8 mouse cellular contexts compared by ENCODE assay signal in the genomic region with DNA sequence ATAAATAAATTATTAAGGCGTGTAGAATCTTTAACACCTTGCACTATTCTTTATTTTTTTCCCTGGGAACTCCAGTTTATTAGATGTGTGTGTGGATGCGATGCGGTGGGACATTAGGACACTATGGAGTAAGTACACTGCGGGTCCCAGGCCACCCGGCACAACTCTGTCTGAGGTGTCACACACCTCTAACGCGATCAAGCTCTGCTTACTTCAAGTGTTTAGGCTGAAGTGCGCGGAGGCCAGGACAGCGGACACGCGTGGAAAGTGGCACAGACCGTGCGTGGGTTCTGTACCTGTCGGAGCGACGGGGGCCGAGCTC. TPM values are rescaled to one million over a fixed set of nuclear protein-coding genes. Genes with fewer than 3 reads are reported as not detected.
DNase-seq lines count a peak whose midpoint lies in the region; ATAC-seq and TF ChIP-seq lines count a peak whose summit lies in the region.

No protein-coding gene starts in this region.

- ATAC-seq in heart, embryonic 12.5 days (ENCODE audit: insufficient number of reproducible peaks, low FRiP score): peak; percentile 67; the same call in 1 of the 2 replicates
- ATAC-seq in heart, postnatal 0 days (ENCODE audit: insufficient read depth, low read depth): no peak; the same call in 1 of the 2 replicates
- ATAC-seq in megakaryocyte progenitor cell, adult 5-6 weeks (replicated peaks; ENCODE audit: poor library complexity): peak; percentile 18

- no peaks in the 10 kb centered on the region for H3K9me3 ChIP-seq in heart, embryonic 12.5 days (replicated peaks)
- H3K9me3 ChIP-seq in ES-E14 (ENCODE audit: control insufficient read depth, insufficient read depth, low read depth, low read length): no peaks in the 10 kb centered on the region
- 0 out of 2 replicates have a peak, but pooled peaks cover 4% of the 10 kb centered on the region for H3K9me3 ChIP-seq in heart, postnatal 0 days (replicated peaks; ENCODE audit: control insufficient read depth, low read length)

- in situ Hi-C loops in ES-E14 (cut with MboI; ENCODE audit: low sequenced_read_pairs in 2 of 2, unreplicated experiment in 2 of 2): no loop called here

- 1% methylated on average over 18 of the region's 18 CpGs for WGBS in heart, embryonic 12.5 days
- WGBS in heart, postnatal 0 days: 3% methylated on average over 18 of the region's 18 CpGs

- no peaks in the 10 kb centered on the region for H3K27me3 ChIP-seq in heart, embryonic 12.5 days (replicated peaks)
- no peaks in the 10 kb centered on the region for H3K27me3 ChIP-seq in heart, postnatal 0 days (ENCODE audit: control insufficient read depth, insufficient read depth, low read length)

- peak overlapping the region; percentile 79 for H3K9ac ChIP-seq in heart, embryonic 12.5 days
- H3K9ac ChIP-seq in ES-E14 (ENCODE audit: insufficient read depth, low read depth, low read length, poor library complexity, severe bottlenecking): peak overlapping the region; percentile 95
- peak overlapping the region; percentile 86 for H3K9ac ChIP-seq in heart, postnatal 0 days (replicated peaks; ENCODE audit: low read depth, low read length)

- DNase-seq in heart, postnatal 25 days (ENCODE audit: low spot score): no peak
- no peak for DNase-seq in ES-E14 (ENCODE audit: low read depth, low spot score)
- DNase-seq in heart, postnatal 0 days (ENCODE audit: low spot score): no peak
- no peak for DNase-seq in right cerebral cortex, postnatal 10 days (ENCODE audit: low spot score in 2 of 2)
- no peak for DNase-seq in cerebellum, adult 11-12 months
- no peak for DNase-seq in retina, embryonic 14.5 days (ENCODE audit: low spot score)

- no peak for TF ChIP-seq CTCF in heart, postnatal 0 days (IDR thresholded peaks at IDR 0.05; ENCODE audit: low read depth)

- peak overlapping the region; percentile 68 for H3K4me3 ChIP-seq in heart, embryonic 12.5 days
- peak overlapping the region; percentile 96 to 97 for H3K4me3 ChIP-seq in ES-E14 (ENCODE audit: insufficient read depth in 1 of 2, low read depth in 1 of 2, low read length in 2 of 2, poor library complexity in 1 of 2, severe bottlenecking in 1 of 2)
- H3K4me3 ChIP-seq in heart, postnatal 0 days (ENCODE audit: low read depth, low read length): peak overlapping the region; percentile 86

- H3K4me2 ChIP-seq in heart, embryonic 12.5 days: peak overlapping the region; percentile 78
- H3K4me2 ChIP-seq in heart, postnatal 0 days (ENCODE audit: low read depth, low read length): peak overlapping the region; percentile 60

- peak overlapping the region; percentile 80 for H3K27ac ChIP-seq in heart, embryonic 12.5 days (ENCODE audit: poor library complexity, severe bottlenecking)
- no peak overlapping the region for H3K27ac ChIP-seq in ES-E14 (ENCODE audit: insufficient read depth, low read depth, low read length, poor library complexity, severe bottlenecking)
- peak overlapping the region; percentile 87 for H3K27ac ChIP-seq in heart, postnatal 0 days (ENCODE audit: low read depth)

- no peaks in the 10 kb centered on the region for H3K36me3 ChIP-seq in heart, embryonic 12.5 days
- H3K36me3 ChIP-seq in ES-E14 (ENCODE audit: control insufficient read depth, insufficient read depth, low read length, poor library complexity, severe bottlenecking): no peaks in the 10 kb centered on the region
- H3K36me3 ChIP-seq in heart, postnatal 0 days (replicated peaks; ENCODE audit: control insufficient read depth, insufficient read depth, low read length): no peaks in the 10 kb centered on the region

- H3K4me1 ChIP-seq in heart, embryonic 12.5 days (replicated peaks): peaks cover 19% of the 10 kb centered on the region
- 0 out of 4 replicates have a peak, but pooled peaks cover 0 to 1% of the 10 kb centered on the region in 2 experiments for H3K4me1 ChIP-seq in ES-E14 (ENCODE audit: control insufficient read depth in 2 of 2, insufficient read depth in 2 of 2, low read length in 2 of 2, poor library complexity in 1 of 2)
- H3K4me1 ChIP-seq in heart, postnatal 0 days (ENCODE audit: control insufficient read depth, insufficient read depth): peaks cover 9% of the 10 kb centered on the region; the same call in 1 of the 2 replicates

- intact Hi-C loops in heart, postnatal 25 days (cut with DNase I): loop anchor here (5.0 kb wide), 1 partner anchor 142 kb away; no protein-coding TSS in a partner anchor

- no peak for TF ChIP-seq EP300 in heart, postnatal 0 days (IDR thresholded peaks at IDR 0.05; ENCODE audit: low read depth)

TF ChIP-seq in ES-E14, 5 proteins besides CTCF, POLR2A, EP300 and RAD21:
- TF ChIP-seq HCFC1 (IDR thresholded peaks at IDR 0.05; ENCODE audit: borderline replicate concordance, insufficient read depth, low read length): no peak
- no peak for TF ChIP-seq MAFK (IDR thresholded peaks at IDR 0.05; ENCODE audit: insufficient read depth, low read depth, low read length)
- TF ChIP-seq ZC3H11A (IDR thresholded peaks at IDR 0.05; ENCODE audit: borderline replicate concordance, low read depth, low read length): no peak
TF ChIP-seq in ES-E14: peak in this region for 0.

RNA-seq across cellular contexts. Expression of a gene that starts 0.4 kb away (rescaled TPM):
- polyA plus RNA-seq in heart, embryonic 12.5 days (2016; fragmentation: Nextera tagmentation; extraction: Ambion mirVana): 30.1 and 30.2 TPM in 2 replicates
- 1 to 10 TPM; 7.1 to 7.5 TPM for total RNA-seq in heart, postnatal 25 days (2021)
- total RNA-seq in ES-E14 (2012; rRNA removed): 14.6 and 14.9 TPM in 2 replicates
- total RNA-seq in heart, postnatal 0 days (2014; rRNA removed; ENCODE audit: low replicate concordance): 14.7 and 16.3 TPM in 2 replicates
- polyA plus RNA-seq in heart, postnatal 0 days (2015; fragmentation: Nextera tagmentation; extraction: Ambion mirVana): 11.3 TPM in 2 replicates
- 8.1 and 9.2 TPM in 2 replicates for total RNA-seq in megakaryocyte progenitor cell, adult 5-6 weeks (2015)
- 4.2 and 6.8 TPM in 2 replicates for total RNA-seq in megakaryocyte progenitor cell, adult 5-6 weeks (2017)

RNA-seq across cellular contexts. Expression of a gene that starts 44.3 kb away (rescaled TPM):
- polyA plus RNA-seq in heart, embryonic 12.5 days (2016; fragmentation: Nextera tagmentation; extraction: Ambion mirVana): 37.7 and 40.1 TPM in 2 replicates
- 100 to 1,000 TPM; 221 to 227 TPM for total RNA-seq in heart, postnatal 25 days (2021)
- 4.2 and 7.1 TPM in 2 replicates for total RNA-seq in ES-E14 (2012; rRNA removed)
- total RNA-seq in heart, postnatal 0 days (2014; rRNA removed; ENCODE audit: low replicate concordance): 68.4 and 117 TPM in 2 replicates
- 262 and 267 TPM in 2 replicates for polyA plus RNA-seq in heart, postnatal 0 days (2015; fragmentation: Nextera tagmentation; extraction: Ambion mirVana)
- 53.7 and 59.9 TPM in 2 replicates for total RNA-seq in megakaryocyte progenitor cell, adult 5-6 weeks (2015)
- 59.6 and 61.6 TPM in 2 replicates for total RNA-seq in megakaryocyte progenitor cell, adult 5-6 weeks (2017)
